Mouse (Mus musculus): ENCODE measurements around the gene Krtap9-1.
"Not testable (repeated sequence)": the region's sequence is repeated elsewhere in the genome, so short reads cannot be mapped to it uniquely, and the experiment has no call there.

Gene Krtap9-1

DNA sequence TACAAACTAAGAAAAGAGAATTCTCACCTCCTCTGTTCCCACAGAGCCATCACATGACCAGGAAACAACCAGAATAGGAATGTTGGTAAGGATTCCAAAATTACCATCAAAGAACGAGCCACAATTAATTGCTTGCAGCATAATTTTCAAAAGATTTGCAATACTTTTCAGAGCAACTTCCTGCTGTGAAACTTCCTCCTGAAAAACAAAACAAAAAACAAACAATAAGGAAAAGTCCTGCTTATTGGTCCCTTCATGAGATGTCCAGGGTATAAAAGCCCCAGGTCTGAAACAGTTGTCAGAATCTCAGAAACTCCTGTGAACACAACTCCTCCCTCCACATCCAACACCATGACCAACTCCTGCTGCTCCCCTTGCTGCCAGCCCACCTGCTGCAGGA is at the start of gene Krtap9-1:
TSS of gene Krtap9-1 (plus strand) at position 301 of the 400 bp plus-strand sequence.
- in situ Hi-C loops (cut with MboI; ENCODE audit: unreplicated experiment in 2 of 2), result not testable (repeated sequence)

DNA sequence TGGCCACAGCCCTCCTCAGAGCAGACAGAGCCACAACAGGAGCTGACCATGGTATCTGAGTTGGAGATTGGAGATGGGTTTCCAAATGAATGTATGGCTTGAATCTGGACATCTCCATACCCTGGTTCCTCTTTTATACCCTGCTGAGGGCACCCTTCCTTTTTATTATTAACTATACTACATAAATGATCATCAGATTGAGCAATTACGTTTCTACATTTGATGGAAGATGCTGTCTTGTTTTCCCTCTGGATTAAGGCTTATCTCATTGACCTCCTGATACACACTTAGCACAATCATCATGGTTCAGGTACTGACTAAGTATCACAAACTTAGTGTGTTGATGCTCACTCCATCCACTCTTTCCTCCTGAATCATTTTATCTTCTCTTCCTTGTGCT is 35.2 kb upstream of the Krtap9-1 start, which contains the start of gene 2300003K06Rik:
TSS of gene 2300003K06Rik (minus strand) at position 101 of the 400 bp plus-strand sequence.
- in situ Hi-C loops (cut with MboI; ENCODE audit: unreplicated experiment in 2 of 2), result no loop called here

DNA sequence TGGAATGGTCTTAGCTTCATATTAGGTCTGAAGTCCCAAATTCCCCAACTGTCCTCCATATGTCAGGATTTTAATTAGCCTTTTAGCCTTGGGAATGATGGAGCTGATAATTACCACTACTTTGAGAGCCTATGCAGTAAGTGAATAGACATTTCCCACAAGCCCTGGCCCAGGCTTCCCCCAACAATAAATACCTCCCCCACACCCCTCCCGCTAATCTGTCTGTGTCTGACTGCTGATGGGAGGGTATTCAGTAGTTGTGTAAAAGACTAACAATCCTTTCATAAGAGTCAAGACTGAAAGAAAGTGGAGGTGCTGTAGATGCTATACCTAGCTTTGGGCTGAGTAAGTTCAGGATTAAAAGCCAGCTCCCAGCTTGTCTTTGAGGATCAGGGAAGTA is 31.0 kb upstream of the Krtap9-1 start:
- in situ Hi-C loops (cut with MboI; ENCODE audit: unreplicated experiment in 2 of 2), result no loop called here

DNA sequence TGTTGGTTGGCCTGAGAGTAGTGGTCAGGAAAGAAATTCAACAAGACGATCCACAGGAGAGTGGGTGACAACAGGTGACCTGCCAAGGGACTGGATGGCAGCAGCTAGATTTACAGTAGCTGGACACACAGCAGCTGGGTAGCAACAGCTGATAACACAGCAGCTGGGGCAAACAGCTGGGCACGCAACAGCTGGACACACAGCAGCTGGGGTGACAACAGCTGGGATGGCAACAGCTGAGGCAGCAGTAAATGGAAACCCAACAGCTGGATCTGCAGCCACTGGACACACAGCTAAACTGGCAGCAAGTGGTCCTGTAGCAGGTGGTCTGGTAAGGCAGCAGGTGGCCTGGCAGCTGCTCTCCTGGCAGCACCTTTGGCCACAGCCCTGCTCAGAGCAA is 26.4 kb upstream of the Krtap9-1 start:
- in situ Hi-C loops (cut with MboI; ENCODE audit: unreplicated experiment in 2 of 2), result no loop called here

DNA sequence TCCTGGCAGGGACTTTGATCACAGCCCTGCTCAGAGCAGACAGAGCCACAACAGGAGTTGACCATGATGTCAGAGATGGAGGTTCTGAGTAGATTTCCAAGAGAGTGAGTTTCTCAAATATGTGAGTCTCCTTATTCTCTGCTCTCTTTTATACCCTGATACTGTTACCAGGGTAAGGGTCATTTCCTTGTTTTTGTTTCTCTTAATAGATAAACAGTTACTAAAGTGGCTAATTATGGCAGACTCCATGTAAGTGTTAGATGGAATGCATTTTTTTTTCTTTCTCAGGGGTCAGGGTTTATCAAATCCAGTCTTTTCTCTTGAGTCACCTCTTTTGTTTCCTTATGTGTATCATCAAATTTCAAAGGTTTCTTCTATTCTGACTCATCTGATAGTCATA is 21.7 kb upstream of the Krtap9-1 start, which contains the start of gene Krtap4-16:
TSS of gene Krtap4-16 (minus strand) at position 101 of the 400 bp plus-strand sequence.
- in situ Hi-C loops (cut with MboI; ENCODE audit: unreplicated experiment in 2 of 2), result no loop called here

DNA sequence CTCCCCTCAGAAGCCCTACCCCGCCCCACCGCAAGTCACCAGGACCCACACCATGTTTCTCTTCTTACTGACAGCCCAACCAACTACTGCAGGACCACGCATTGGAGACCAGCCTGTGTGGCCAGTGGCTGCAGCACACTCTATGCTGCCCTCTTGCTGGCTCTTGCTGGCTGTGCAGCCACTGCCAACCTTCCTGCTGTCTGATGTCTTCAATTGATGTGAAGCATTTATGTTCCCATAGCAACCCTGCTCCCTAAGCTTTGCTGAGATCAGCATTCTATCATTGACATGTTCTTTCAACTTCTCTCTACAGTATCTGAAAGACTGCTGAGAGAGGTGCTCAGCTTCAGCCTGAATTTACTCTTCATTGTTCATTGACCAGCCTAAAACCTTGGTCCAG is 19.1 kb upstream of the Krtap9-1 start:
- in situ Hi-C loops (cut with MboI; ENCODE audit: unreplicated experiment in 2 of 2), result no loop called here

DNA sequence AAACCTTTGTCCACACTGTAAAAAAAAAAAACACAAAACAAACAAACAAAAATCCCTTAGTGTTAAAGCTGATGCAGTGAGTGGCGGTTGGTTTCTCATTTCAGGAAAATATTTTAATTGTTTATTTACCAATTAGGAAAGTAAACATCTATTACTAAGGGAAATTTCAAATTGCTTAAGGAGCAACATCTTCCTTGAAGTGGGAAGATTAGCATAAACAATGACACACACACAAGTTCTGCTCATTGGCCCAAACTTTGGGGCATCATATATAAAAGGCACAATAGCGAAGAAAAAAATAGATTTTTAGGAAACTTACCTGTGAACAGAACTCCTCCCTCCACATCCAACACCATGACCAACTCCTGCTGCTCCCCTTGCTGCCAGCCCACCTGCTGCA is 15.6 kb upstream of the Krtap9-1 start, which contains the start of gene Gm11568:
TSS of gene Gm11568 (plus strand) at position 301 of the 400 bp plus-strand sequence.
- in situ Hi-C loops (cut with MboI; ENCODE audit: unreplicated experiment in 2 of 2), result no loop called here

DNA sequence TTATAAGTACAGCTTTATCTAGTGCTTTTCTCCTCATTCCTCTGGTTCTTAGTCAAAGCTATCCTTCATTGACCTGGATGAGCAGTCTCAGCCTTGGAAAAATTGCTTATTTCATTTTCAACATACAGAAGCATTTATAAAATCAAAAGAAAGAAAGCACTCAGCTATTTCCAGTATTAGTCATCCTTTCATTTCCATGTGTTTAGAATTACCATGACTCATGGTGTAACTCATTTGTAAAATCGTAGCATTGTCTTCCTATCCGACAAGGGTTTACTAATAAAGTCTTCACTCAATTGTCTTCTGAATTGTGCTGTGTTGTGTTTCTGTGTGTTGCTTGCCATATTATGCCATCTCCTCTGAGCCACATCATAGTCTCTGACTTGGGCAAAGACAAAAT is 14.4 kb upstream of the Krtap9-1 start:
- in situ Hi-C loops (cut with MboI; ENCODE audit: unreplicated experiment in 2 of 2), result no loop called here

DNA sequence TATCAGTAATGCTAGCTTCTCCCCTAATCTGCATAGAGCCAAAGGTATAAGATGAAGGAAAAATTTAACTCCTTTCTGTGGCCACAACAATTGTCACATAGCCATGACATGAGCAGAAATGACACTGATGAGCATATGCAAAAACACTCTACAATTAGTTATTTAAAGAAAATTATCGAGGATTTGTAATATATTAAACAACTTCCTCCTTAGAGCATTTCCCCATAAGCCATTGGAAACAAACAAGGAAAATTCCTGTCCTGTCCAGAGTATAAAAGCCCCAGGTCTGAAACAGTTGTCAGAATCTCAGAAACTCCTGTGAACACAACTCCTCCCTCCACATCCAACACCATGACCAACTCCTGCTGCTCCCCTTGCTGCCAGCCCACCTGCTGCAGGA is 9.0 kb upstream of the Krtap9-1 start, which contains the start of gene Gm11559:
TSS of gene Gm11559 (plus strand) at position 301 of the 400 bp plus-strand sequence.
- in situ Hi-C loops (cut with MboI; ENCODE audit: unreplicated experiment in 2 of 2), result not testable (repeated sequence)

DNA sequence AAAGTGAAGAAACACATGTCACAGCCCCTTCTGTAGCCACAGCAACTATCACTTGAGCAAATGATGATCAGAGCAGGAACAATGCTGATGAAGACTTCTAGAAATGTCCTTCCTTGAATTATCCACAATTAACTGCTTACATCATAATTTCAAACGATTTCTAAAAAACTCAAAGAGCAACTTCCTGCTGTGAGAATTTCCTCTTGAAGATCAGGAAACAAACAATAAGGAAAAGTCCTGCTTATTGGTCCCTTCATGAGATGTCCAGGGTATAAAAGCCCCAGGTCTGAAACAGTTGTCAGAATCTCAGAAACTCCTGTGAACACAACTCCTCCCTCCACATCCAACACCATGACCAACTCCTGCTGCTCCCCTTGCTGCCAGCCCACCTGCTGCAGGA is 5.7 kb downstream of the Krtap9-1 start, which contains the start of gene Gm11567:
TSS of gene Gm11567 (plus strand) at position 301 of the 400 bp plus-strand sequence.
- in situ Hi-C loops (cut with MboI; ENCODE audit: unreplicated experiment in 2 of 2), result not testable (repeated sequence)

DNA sequence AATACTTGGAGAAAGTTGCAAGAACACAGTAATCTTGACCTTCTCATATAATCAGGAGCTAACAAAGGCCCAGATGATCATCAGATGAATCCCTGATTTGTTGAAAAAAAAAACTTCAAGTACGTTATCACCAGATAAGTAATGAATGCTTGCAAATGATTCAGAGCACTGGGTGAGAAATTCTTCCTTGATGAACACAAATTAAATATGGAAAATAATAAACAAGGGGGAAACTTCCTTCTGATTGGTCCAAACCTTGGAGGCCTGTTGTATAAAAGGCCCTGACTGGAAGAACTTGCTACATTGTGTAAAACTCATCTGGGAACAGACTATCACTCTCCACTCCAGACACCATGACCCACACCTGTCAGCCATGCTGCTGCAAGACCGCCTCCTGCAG is 34.4 kb downstream of the Krtap9-1 start, which contains the start of gene Krtap31-1:
TSS of gene Krtap31-1 (plus strand) at position 301 of the 400 bp plus-strand sequence.
- in situ Hi-C loops (cut with MboI; ENCODE audit: unreplicated experiment in 2 of 2), result no loop called here

DNA sequence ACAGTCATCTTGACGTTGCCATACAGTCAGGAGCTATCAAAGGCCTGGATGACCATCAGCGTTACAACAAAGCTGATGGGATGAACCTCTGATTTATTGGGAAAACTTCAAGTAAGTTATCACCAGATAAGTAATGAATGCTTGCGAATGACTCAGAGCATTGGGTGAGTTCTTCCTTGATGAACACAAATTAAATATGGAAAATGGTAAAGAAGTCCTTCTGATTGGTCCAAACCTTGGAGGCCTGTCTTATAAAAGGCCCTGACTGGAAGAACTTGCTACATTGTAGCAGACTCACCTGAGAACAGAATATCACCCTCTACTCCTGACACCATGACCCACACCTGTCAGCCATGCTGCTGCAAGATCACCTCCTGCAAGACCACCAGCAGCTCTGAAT is 41.3 kb downstream of the Krtap9-1 start, which contains the start of gene Gm11565:
TSS of gene Gm11565 (plus strand) at position 301 of the 400 bp plus-strand sequence.
- in situ Hi-C loops (cut with MboI; ENCODE audit: unreplicated experiment in 2 of 2), result no loop called here
